Mouse (Mus musculus): ENCODE measurements at regions not wholly inside any gene's neighbourhood (a gene's known extent, or its start where the extent isn't known, plus 50 kb on each side); places are given as distances from the start of the nearest gene placed in this dataset.

DNA sequence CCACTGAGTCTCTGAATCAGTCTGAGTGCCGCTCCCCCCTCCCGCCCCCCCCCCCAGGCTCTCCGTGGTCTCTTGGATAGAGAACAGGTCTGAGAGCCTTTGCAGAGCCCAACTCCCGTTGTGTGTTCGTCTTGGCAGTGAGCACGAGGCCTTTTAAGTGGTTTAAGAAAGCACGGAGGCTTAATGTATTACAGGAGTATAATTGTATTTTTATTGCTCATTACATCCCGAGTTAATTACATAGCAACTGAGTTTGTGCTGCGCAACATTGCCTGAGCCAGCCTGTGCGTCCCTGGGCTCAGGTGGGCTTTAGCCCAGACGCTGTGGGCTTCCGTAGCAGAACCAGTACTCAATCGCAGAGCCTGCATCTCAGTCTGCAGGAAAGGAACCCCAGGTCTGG, 147.1 kb downstream of the Kif26a start:
- no peaks in the 10 kb centered on the region for H3K79me2 ChIP-seq (ENCODE audit: control insufficient read depth, insufficient read depth)
- H3K4me2 ChIP-seq (ENCODE audit: low read depth): no peak overlapping the region
- H3K36me3 ChIP-seq (ENCODE audit: control insufficient read depth, insufficient read depth): no peaks in the 10 kb centered on the region
- no peak for TF ChIP-seq E2F4 (IDR thresholded peaks at IDR 0.05; ENCODE audit: insufficient read depth)
- no peak for TF ChIP-seq USF1 (IDR thresholded peaks at IDR 0.05; ENCODE audit: low read depth)
- TF ChIP-seq MYOG (IDR thresholded peaks at IDR 0.05; ENCODE audit: control insufficient read depth in 1 of 3, insufficient read depth in 1 of 3, insufficient read length in 2 of 3, low read depth in 2 of 3): no peak
- no peak for TF ChIP-seq MAX (IDR thresholded peaks at IDR 0.05; ENCODE audit: low read depth)
- TF ChIP-seq CEBPB (IDR thresholded peaks at IDR 0.05; ENCODE audit: insufficient read depth, poor library complexity, severe bottlenecking): no peak
- no peak for TF ChIP-seq REST (IDR thresholded peaks at IDR 0.05; ENCODE audit: insufficient read depth, insufficient read length)
- H3K27me3 ChIP-seq (ENCODE audit: control insufficient read depth, insufficient read depth, insufficient read length): peaks cover 39% of the 10 kb centered on the region
- H3ac ChIP-seq (ENCODE audit: control insufficient read depth, insufficient read length): no peak overlapping the region
- H3K4me3 ChIP-seq: no peak overlapping the region

GRCm38 (mm10) chr12:112295337-112295941, 149.4 kb downstream of the Kif26a start:
- TF ChIP-seq MYOG (IDR thresholded peaks at IDR 0.05; ENCODE audit: control insufficient read depth in 1 of 3, insufficient read depth in 1 of 3, insufficient read length in 2 of 3, low read depth in 2 of 3) (no peak), REST (IDR thresholded peaks at IDR 0.05; ENCODE audit: insufficient read depth, insufficient read length) (no peak), MYOD1 (IDR thresholded peaks at IDR 0.05; ENCODE audit: control insufficient read depth in 1 of 3, insufficient read length in 2 of 3, low read depth in 2 of 3) (no peak), POLR2AphosphoS2 (IDR thresholded peaks at IDR 0.05; ENCODE audit: insufficient read length, low read depth) (no peak), MAX (IDR thresholded peaks at IDR 0.05; ENCODE audit: low read depth) (no peak), USF1 (IDR thresholded peaks at IDR 0.05; ENCODE audit: low read depth) (no peak), POLR2A (IDR thresholded peaks at IDR 0.05; ENCODE audit: insufficient read length, low read depth) (no peak), CEBPB (IDR thresholded peaks at IDR 0.05; ENCODE audit: insufficient read depth, poor library complexity, severe bottlenecking) (no peak), TCF3 (IDR thresholded peaks at IDR 0.05; ENCODE audit: insufficient read length, low read depth) (no peak), TCF12 (IDR thresholded peaks at IDR 0.05; ENCODE audit: insufficient read depth, poor library complexity, severe bottlenecking) (no peak), E2F4 (IDR thresholded peaks at IDR 0.05; ENCODE audit: insufficient read depth) (no peak), SRF (IDR thresholded peaks at IDR 0.05; ENCODE audit: control insufficient read depth, insufficient read length, low read depth) (no peak)
- H3ac ChIP-seq (ENCODE audit: control insufficient read depth, insufficient read length): no peak overlapping the region
- no peak overlapping the region for H3K4me2 ChIP-seq (ENCODE audit: low read depth)
- no peak overlapping the region for H3K4me3 ChIP-seq
- peaks cover 44% of the 10 kb centered on the region for H3K27me3 ChIP-seq (ENCODE audit: control insufficient read depth, insufficient read depth, insufficient read length)
- no peaks in the 10 kb centered on the region for H3K79me2 ChIP-seq (ENCODE audit: control insufficient read depth, insufficient read depth)
- H3K36me3 ChIP-seq (ENCODE audit: control insufficient read depth, insufficient read depth): no peaks in the 10 kb centered on the region

DNA sequence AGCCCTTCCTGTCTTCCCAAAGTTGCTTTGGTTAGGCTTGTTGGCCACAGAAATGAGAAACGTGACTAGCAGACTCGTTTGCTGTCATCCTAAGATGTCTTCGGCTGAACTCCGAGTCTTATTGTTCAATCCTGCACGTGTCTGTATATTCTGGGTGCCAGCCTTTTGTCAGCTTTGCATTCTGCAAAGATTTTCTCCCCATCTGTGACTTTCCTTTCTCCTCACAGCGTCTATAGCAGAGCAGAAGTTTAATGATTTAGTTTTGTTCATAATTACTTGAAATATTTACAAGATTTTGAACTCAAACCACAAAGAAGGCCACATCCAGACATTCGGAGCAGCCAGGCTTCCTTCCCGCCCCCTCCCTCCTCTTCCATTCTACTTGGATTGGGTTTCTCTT, 152.5 kb downstream of the Kif26a start:
- no peak for TF ChIP-seq TCF12 (IDR thresholded peaks at IDR 0.05; ENCODE audit: insufficient read depth, poor library complexity, severe bottlenecking)
- TF ChIP-seq MYOG (IDR thresholded peaks at IDR 0.05; ENCODE audit: control insufficient read depth in 1 of 3, insufficient read depth in 1 of 3, insufficient read length in 2 of 3, low read depth in 2 of 3): no peak
- TF ChIP-seq MYOD1 (IDR thresholded peaks at IDR 0.05; ENCODE audit: control insufficient read depth in 1 of 3, insufficient read length in 2 of 3, low read depth in 2 of 3): no peak
- TF ChIP-seq TCF3 (IDR thresholded peaks at IDR 0.05; ENCODE audit: insufficient read length, low read depth): no peak
- TF ChIP-seq POLR2A (IDR thresholded peaks at IDR 0.05; ENCODE audit: insufficient read length, low read depth): no peak
- TF ChIP-seq SRF (IDR thresholded peaks at IDR 0.05; ENCODE audit: control insufficient read depth, insufficient read length, low read depth): no peak

DNA sequence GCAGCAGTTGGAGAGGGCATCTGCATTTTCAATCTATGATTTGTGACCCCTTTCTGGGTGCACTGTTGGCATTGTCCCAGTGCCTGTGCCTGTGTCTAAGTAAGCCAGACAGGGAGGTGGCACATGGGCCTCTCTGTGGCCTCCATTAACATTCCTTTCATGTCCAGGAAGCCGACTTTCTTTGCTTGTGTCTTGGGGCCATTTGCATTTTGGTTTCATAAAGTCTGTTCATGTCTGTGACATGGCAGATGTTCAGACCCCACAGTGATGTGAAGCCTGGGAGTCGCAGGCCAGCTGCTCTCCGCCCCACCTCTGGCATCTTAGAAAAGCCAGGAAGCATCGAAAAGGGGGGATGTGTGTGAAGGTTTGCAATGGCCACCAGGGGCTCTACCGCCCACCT, 153.1 kb downstream of the Kif26a start:
- H3K27me3 ChIP-seq (ENCODE audit: control insufficient read depth, insufficient read depth, insufficient read length): peaks cover 54% of the 10 kb centered on the region
- TF ChIP-seq TCF3 (IDR thresholded peaks at IDR 0.05; ENCODE audit: insufficient read length, low read depth): no peak
- no peak for TF ChIP-seq REST (IDR thresholded peaks at IDR 0.05; ENCODE audit: insufficient read depth, insufficient read length)
- no peak for TF ChIP-seq POLR2A (IDR thresholded peaks at IDR 0.05; ENCODE audit: insufficient read length, low read depth)
- no peak for TF ChIP-seq E2F4 (IDR thresholded peaks at IDR 0.05; ENCODE audit: insufficient read depth)
- no peak for TF ChIP-seq MYOD1 (IDR thresholded peaks at IDR 0.05; ENCODE audit: control insufficient read depth in 1 of 3, insufficient read length in 2 of 3, low read depth in 2 of 3)
- no peak for TF ChIP-seq USF1 (IDR thresholded peaks at IDR 0.05; ENCODE audit: low read depth)
- TF ChIP-seq POLR2AphosphoS2 (IDR thresholded peaks at IDR 0.05; ENCODE audit: insufficient read length, low read depth): no peak
- no peak for TF ChIP-seq CEBPB (IDR thresholded peaks at IDR 0.05; ENCODE audit: insufficient read depth, poor library complexity, severe bottlenecking)
- TF ChIP-seq TCF12 (IDR thresholded peaks at IDR 0.05; ENCODE audit: insufficient read depth, poor library complexity, severe bottlenecking): no peak
- no peak for TF ChIP-seq SRF (IDR thresholded peaks at IDR 0.05; ENCODE audit: control insufficient read depth, insufficient read length, low read depth)

More for the DNA sequence above, 152.5 kb downstream of the Kif26a start:
- no peak overlapping the region for H3K4me2 ChIP-seq (ENCODE audit: low read depth)
- no peaks in the 10 kb centered on the region for H3K36me3 ChIP-seq (ENCODE audit: control insufficient read depth, insufficient read depth)
- no peak overlapping the region for H3K4me3 ChIP-seq
- H3ac ChIP-seq (ENCODE audit: control insufficient read depth, insufficient read length): no peak overlapping the region
- peaks cover 53% of the 10 kb centered on the region for H3K27me3 ChIP-seq (ENCODE audit: control insufficient read depth, insufficient read depth, insufficient read length)
- H3K79me2 ChIP-seq (ENCODE audit: control insufficient read depth, insufficient read depth): no peaks in the 10 kb centered on the region

GRCm38 (mm10) chr12:112299603-112300002, 153.6 kb downstream of the Kif26a start:
- H3K4me3 ChIP-seq: no peak overlapping the region
- H3K27me3 ChIP-seq (ENCODE audit: control insufficient read depth, insufficient read depth, insufficient read length): peaks cover 54% of the 10 kb centered on the region
- H3K79me2 ChIP-seq (ENCODE audit: control insufficient read depth, insufficient read depth): no peaks in the 10 kb centered on the region
- H3K4me2 ChIP-seq (ENCODE audit: low read depth): no peak overlapping the region
- H3K36me3 ChIP-seq (ENCODE audit: control insufficient read depth, insufficient read depth): no peaks in the 10 kb centered on the region
- TF ChIP-seq POLR2AphosphoS2 (IDR thresholded peaks at IDR 0.05; ENCODE audit: insufficient read length, low read depth) (no peak), MAX (IDR thresholded peaks at IDR 0.05; ENCODE audit: low read depth) (no peak), POLR2A (IDR thresholded peaks at IDR 0.05; ENCODE audit: insufficient read length, low read depth) (no peak), MYOG (IDR thresholded peaks at IDR 0.05; ENCODE audit: control insufficient read depth in 1 of 3, insufficient read depth in 1 of 3, insufficient read length in 2 of 3, low read depth in 2 of 3) (no peak), SRF (IDR thresholded peaks at IDR 0.05; ENCODE audit: control insufficient read depth, insufficient read length, low read depth) (no peak), USF1 (IDR thresholded peaks at IDR 0.05; ENCODE audit: low read depth) (no peak), MYOD1 (IDR thresholded peaks at IDR 0.05; ENCODE audit: control insufficient read depth in 1 of 3, insufficient read length in 2 of 3, low read depth in 2 of 3) (no peak), CEBPB (IDR thresholded peaks at IDR 0.05; ENCODE audit: insufficient read depth, poor library complexity, severe bottlenecking) (no peak), E2F4 (IDR thresholded peaks at IDR 0.05; ENCODE audit: insufficient read depth) (no peak), TCF12 (IDR thresholded peaks at IDR 0.05; ENCODE audit: insufficient read depth, poor library complexity, severe bottlenecking) (no peak), TCF3 (IDR thresholded peaks at IDR 0.05; ENCODE audit: insufficient read length, low read depth) (no peak)
- no peak overlapping the region for H3ac ChIP-seq (ENCODE audit: control insufficient read depth, insufficient read length)

More for the DNA sequence above, 153.1 kb downstream of the Kif26a start:
- Histone ChIP-seq H3ac (ENCODE audit: control insufficient read depth, insufficient read length) (no peak overlapping the region), H3K4me2 (ENCODE audit: low read depth) (no peak overlapping the region), H3K36me3 (ENCODE audit: control insufficient read depth, insufficient read depth) (no peaks in the 10 kb centered on the region), H3K79me2 (ENCODE audit: control insufficient read depth, insufficient read depth) (no peaks in the 10 kb centered on the region), H3K4me3 (no peak overlapping the region)

All from myocyte (in vitro differentiated cells).